Mouse (Mus musculus) layer of hippocampus, adult 9-11 months (tissue): ENCODE measurements around the gene Tnfrsf21.

Source experiments
- DNase-seq: peaks from one replicate; pipeline ENCODE4 v3.0.0; 2022

Gene Tnfrsf21

GRCm38 (mm10) chr17:43081225-43081624 is 64.9 kb downstream of the Tnfrsf21 start:
- DNase-seq: no peak

DNA sequence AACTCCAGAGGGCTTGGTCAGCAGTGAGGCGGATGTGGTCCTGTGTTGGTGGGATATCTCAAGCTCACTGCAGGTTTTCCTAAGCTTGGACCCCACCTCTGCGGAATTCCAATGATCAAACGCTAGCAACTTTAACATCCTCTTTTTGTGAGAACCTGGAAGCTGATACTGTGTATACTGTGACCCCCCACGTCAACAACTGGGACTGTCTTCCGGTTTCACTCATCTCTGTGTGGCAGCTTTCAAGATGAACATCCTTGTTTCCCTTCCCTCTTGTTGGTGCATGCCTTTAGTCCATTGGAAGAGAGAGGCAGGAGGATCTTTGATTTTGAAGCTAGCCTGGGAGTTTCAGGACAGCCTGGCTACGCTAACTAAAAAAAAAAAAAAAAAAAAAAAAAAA is 73.1 kb downstream of the Tnfrsf21 start:
- peak; percentile 33 for DNase-seq

DNA sequence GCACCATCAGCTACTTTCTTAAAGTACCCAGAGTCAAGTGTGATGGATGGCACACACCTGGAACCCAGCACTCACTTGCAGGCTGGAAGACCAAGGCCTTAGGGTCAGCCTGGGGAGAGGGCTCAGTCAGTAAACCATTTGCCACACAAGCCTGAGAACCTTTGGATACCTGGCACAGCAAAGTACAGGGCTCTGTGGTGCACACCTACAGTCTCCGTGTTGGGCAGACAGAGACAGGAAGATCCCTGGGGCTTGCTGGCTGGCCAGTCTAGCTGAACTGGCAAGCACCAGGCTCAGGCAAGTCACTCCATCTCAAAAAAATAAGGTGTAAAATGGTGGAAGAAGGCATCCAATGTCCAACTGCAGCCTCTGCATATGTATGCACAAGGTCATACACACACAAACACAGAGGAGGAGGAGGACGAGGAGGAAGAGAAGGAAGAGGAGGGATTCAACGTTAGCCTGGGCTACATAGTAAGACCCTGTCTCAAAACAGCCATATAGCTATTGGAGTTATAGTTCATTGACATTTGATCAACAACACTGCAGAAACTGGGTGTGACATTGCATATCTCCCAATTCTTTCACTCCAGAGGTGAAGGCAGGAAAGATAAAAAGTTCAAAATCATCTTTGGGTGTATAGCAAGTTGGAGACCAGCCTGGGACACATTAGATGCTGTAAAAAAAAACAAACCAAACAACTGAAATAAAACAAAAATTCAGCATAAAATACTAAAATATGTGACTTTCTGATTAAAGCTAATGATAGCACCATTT is 74.8 kb downstream of the Tnfrsf21 start:
- no peak for DNase-seq

DNA sequence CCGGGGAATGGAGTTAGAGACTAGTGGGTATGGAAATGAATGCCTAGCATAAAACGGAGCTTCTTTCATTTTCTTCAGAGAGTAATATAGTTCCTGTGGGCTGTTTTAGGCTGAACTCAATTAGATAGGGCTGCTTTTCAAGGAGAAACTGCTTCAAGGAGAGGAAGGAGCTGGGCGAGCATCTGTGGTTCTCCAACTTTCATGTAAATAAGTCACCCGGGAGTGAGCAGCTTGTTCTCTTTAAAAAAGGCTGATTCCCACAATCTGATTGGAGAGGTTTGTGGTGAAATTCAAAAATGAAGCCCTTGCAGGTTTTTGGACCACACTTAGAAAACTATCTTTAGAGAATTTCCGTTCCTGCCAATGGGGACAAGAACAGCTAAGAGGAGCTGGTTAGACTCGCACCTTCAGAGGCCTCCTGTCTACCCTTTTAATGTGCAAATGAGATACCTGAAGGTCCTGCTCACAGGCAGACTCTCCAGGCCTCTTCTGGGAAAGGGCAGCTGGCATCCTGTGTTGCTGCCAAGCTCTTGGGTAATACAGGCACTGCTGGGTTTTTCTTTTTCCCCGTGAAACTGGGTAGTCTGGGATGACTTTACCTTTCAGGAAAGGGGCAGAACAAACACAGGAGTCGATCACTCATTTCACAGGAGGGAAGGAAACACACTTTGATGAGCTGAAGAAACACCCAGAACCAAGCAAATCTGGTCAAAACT is 76.1 kb downstream of the Tnfrsf21 start:
- DNase-seq: peak; percentile 31

DNA sequence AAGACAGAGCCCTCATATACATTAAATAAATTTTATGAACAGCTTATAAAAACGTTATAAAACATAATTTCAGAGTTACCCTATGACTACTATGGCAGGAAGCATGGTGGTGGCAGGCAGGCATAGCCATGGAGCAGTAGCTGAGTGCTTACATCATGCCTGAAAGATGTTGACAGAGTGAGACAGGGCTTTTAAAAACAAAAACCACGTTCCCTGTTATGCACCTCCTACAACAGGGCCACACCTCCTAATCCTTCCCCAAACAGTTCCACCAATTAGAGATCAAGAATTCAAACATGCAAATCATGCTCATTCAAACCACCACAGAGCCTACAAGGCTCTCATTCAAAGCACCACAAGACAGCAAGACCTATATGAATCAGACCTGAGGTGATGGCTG is 77.9 kb downstream of the Tnfrsf21 start:
- no peak for DNase-seq

GRCm38 (mm10) chr17:43097101-43097688 is 80.8 kb downstream of the Tnfrsf21 start:
- DNase-seq: no peak

GRCm38 (mm10) chr17:43106108-43106507 is 89.8 kb downstream of the Tnfrsf21 start:
- no peak for DNase-seq

DNA sequence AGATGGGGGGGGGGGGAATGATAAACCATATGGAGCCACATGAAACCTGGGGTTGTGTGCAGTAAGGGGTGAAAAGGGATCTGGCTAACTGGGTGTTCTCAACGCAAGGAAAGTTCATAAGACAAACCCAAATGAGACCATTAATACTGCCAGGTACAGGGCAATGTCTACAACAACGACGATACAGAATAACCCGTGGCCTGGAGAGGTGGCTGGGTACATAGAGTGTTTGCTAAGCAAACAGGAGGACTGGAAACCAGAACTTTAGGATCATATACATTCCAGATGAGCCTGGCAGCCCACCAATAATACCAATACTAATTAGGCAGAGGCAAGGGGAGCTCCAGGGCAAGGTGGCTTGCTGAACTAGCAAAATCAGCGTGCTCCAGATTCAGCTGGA is 91.0 kb downstream of the Tnfrsf21 start:
- no peak for DNase-seq

GRCm38 (mm10) chr17:43109501-43109900 is 93.1 kb downstream of the Tnfrsf21 start:
- no peak for DNase-seq

GRCm38 (mm10) chr17:43110168-43110885 is 94.0 kb downstream of the Tnfrsf21 start:
- DNase-seq: no peak

- DNase-seq: no peak
Observed at GRCm38 (mm10) chr17:43113391-43113984, 97.1 kb downstream of the Tnfrsf21 start.

DNA sequence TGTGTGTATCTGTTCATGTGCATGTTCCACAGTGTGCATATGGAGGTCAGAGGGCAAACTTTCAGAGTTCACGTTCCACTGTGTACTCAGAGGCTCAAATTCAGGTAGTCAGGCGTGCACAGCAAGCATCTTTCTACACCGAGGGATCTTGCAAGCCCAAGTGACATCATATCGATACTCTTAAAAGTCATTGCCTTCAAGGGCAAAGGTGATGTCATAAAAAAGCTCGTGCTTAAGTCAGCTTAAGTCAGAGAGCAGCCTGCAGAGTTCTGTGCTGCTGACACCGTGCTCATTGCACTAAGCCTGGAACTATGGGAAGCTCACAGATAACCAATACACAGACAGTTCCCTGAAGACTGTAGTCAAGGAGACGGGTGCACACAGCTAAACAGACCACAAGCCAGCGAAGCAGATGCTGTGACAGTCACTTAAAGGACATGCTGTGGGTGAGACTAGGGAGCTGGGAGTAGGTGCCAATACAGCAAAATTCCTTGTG is 97.8 kb downstream of the Tnfrsf21 start:
- DNase-seq: peak; percentile 89

GRCm38 (mm10) chr17:43114926-43115325 is 98.6 kb downstream of the Tnfrsf21 start:
- DNase-seq: no peak

GRCm38 (mm10) chr17:43116748-43117147 is 100.4 kb downstream of the Tnfrsf21 start:
- no peak for DNase-seq

DNA sequence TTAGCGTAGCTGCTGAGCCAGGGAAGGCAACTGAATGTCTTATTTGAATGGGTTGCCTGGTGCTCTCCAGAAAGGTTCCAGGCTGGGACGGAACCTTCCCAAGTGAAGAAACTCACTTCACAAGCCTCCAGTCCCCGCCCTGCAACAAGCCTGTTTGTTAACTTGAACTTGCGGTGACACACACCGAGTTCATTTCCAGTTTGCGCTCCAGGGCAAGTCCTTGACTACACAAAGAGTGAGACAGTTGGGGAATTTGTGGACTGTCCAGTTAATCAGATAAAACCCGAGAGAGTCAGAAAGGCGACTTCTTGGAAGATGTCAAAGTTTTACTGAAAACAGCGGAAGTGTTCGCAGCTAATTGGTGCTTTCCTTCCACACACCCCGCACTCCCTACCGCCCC is 103.1 kb downstream of the Tnfrsf21 start:
- DNase-seq: no peak

DNA sequence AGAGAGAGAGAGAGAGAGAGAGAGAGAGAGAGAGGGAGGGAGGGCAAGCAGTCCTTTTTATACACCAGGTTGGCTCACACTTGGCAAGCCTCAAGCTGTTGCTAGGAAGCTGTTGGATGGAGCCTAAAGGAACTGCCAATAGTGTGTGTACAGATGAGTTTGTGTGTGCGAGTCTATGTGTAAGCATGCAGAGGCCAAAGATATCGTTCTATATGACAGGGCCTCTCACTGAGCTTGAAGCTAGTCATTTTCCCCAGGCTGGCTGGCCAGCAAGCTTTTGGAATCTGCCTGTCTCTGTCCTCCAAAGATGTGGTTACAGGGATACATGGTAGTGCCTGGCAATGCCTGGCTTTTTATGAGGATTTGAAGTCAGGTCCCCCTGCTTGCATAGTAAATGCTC is 104.7 kb downstream of the Tnfrsf21 start:
- peak; percentile 69 for DNase-seq

GRCm38 (mm10) chr17:43128305-43128704 is 112.0 kb downstream of the Tnfrsf21 start:
- no peak for DNase-seq

DNA sequence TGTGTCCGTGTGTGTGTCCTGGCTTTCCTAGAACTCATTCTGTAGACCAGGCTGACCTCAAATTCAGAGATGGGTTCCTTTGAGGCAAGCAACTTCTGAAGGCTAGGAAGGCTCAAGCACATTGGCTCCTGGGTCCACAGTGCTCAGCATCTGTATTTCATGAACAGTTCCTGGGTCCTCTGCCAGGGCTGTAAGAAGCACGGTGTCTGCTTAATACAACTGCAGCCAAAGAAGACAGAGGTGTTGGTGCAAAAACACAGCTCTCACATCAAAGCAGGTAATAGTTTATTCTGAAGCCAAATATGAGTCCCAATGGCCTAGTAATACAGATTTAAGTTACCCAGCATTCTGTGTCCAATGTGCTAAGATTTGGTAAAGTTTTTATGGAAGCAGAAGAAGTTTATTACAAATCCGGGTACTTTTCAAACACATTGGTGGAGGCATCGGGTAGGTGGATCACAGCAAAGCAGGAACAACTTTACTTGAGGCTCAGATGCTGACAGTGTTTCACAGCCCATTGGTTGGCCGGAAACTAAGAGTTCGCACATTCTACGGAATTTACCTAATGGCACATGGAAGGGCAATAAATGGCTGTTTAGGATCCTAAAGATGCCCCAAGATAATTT is 112.7 kb downstream of the Tnfrsf21 start:
- DNase-seq: no peak

DNA sequence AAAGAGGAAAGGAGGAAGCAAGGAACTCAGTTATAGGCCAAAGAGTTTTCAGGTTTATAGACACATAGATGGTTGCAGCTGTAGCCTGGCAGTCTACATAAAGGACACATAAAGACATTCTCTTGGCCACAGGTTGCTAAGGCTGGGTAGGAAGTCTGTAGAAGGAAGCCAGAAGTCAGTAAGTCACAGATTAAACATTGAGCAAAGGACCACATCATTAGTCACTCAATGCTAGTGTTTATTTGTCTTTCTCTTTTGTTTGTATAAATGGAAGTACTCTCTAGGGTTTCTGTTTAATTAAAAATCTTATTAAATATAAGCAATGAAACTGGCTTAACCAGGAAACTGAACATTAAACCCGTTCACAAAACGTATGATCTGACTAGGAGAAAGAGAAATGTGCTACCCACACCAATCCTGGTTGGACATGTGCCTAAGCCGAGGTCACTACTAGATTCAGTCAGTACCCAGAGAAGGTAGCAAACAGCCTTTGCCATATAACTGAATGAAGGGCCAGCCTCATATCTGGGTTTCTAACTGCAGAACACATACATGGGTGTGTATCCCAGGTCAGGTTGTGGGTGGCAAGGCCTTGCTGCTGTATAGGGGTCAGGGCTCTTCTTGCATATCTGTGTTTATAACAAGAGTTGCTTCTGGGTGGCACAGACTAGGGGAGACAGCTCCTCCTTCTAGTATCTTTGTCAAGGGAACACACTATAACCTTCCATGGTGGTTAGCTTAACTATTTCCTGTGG is 113.9 kb downstream of the Tnfrsf21 start:
- no peak for DNase-seq

- DNase-seq: no peak
Observed at GRCm38 (mm10) chr17:43130870-43131264, 114.5 kb downstream of the Tnfrsf21 start.

DNA sequence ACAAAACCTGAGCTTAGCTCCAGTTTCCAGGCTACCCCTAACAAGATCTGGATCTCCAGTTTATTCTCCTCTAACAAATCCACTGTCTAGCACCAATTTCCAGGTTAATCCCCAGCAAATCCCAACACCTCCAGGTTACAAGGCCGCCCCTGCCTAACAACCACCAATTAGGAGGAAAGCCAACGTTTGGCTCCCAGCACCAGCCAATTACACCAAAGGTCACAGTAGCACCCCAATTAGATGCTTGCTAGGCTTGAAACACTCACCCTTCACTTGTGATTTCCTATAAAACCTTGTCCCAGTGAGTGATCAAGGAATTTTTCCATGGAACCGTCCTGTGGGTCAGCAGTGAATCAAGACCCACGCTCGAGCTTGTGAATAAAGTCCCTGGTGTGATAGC is 116.1 kb downstream of the Tnfrsf21 start:
- no peak for DNase-seq

DNA sequence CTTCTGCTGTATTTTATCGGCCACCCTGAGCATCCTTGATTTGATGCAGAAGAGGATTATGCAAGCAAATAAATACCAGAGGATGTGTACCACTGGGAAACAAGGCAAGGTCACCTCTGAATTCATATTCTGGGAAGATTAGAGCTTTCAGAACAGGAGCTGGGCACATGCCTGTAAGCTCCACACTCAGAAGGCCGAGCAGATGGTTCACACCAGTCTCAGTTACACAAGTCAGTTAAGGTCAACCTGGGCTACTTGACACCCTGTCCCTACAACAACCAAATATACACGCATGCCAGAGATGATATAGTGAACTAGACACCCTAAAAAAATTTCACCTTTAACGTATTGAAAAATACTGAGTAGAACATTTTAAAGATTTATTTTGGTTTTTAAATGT is 116.8 kb downstream of the Tnfrsf21 start:
- DNase-seq: no peak
